Mouse (Mus musculus) heart, embryonic 13.5 days (tissue): Measurements from ENCODE around the gene Mc3r. TPM values are rescaled to one million over a fixed set of nuclear protein-coding genes. Genes with fewer than 3 reads are reported as not detected.

Source experiments
- ATAC-seq: fragments of 200-750 bp; cut with Nextera tagmentation; 2 replicates; pipeline ENCODE4 v1.8.0; 2017; ENCODE audit warnings: moderate TSS enrichment; ENCODE audit not compliant: insufficient number of reproducible peaks, low FRiP score, low TSS enrichment; ENCODE audit errors: extremely low read depth
- H3K27ac ChIP-seq: fragments of 300-500 bp; sonication (generic); replicated peaks from 2 replicates; pipeline ENCODE4 v1.5.1; 2015; ENCODE audit warnings: moderate library complexity, mild to moderate bottlenecking, inconsistent platforms
- H3K27me3 ChIP-seq: fragments of 300-500 bp; sonication (generic); replicated peaks from 2 replicates; pipeline ENCODE4 v1.6.1; 2015; ENCODE audit warnings: mild to moderate bottlenecking, inconsistent platforms
- H3K36me3 ChIP-seq: fragments of 300-500 bp; sonication (generic); 2 replicates; pipeline ENCODE4 v1.6.1; 2015; ENCODE audit warnings: mild to moderate bottlenecking, inconsistent platforms
- H3K4me1 ChIP-seq: fragments of 300-500 bp; sonication (generic); 2 replicates; pipeline ENCODE4 v1.6.1; 2015; ENCODE audit warnings: inconsistent platforms
- H3K4me2 ChIP-seq: fragments of 300-500 bp; sonication (generic); 2 replicates; pipeline ENCODE4 v1.6.1; 2015; ENCODE audit warnings: inconsistent platforms, mild to moderate bottlenecking, moderate library complexity
- H3K4me3 ChIP-seq: fragments of 300-500 bp; sonication (generic); 2 replicates; pipeline ENCODE4 v1.5.1; 2015; ENCODE audit warnings: moderate library complexity, mild to moderate bottlenecking, inconsistent platforms
- H3K9ac ChIP-seq: fragments of 300-500 bp; sonication (generic); 2 replicates; pipeline ENCODE4 v1.6.1; 2015; ENCODE audit warnings: inconsistent platforms, mild to moderate bottlenecking, moderate library complexity
- H3K9me3 ChIP-seq: fragments of 300-500 bp; sonication (generic); 2 replicates; pipeline ENCODE4 v1.6.1; 2016; ENCODE audit warnings: inconsistent platforms
- WGBS: fragments of 180-500 bp; shearing (Covaris S2); methylation state at CpG from one replicate; pipeline ENCODE4 v1.1.7; 2015; ENCODE audit warnings: mixed read lengths; 5-methylcytosine and 5-hydroxymethylcytosine counted together
- polyA plus RNA-seq: library from polyadenylated mRNA; unstranded; fragments of >200 nt; fragmentation: Nextera tagmentation; extraction: Ambion mirVana; gene quantifications from 2 replicates; pipeline ENCODE4 v1.2.1, GENCODE M21; 2015

Gene Mc3r
- polyA plus RNA-seq, 1 experiment from 2014 or later, result not detected

- Histone ChIP-seq H3K36me3 (no peaks in the 10 kb centered on the region), H3K4me2 (no peak overlapping the region), H3K27me3 (no peaks in the 10 kb centered on the region), H3K4me1 (peaks cover 7% of the 10 kb centered on the region; the same call in 1 of the 2 replicates), H3K4me3 (no peak overlapping the region), H3K27ac (no peak overlapping the region), H3K9ac (no peak overlapping the region), H3K9me3 (no peaks in the 10 kb centered on the region)
- ATAC-seq, result no peak
- 28% methylated on average over 14 of the region's 14 CpGs for WGBS
Observed at GRCm38 (mm10) chr2:172299126-172299921, 51.0 kb downstream of the Mc3r start.

Other genes starting within 250 kb of the Mc3r start
- 0.05 and 0.07 TPM in 2 replicates for gene Cbln4, start 205.0 kb upstream of the Mc3r start, polyA plus RNA-seq
- 17.4 and 19.2 TPM in 2 replicates for gene Fam210b, start 97.1 kb downstream of the Mc3r start, polyA plus RNA-seq
- gene Aurka, start 122.0 kb downstream of the Mc3r start, polyA plus RNA-seq, result 86.6 and 98.3 TPM in 2 replicates
- 27.5 and 28.0 TPM in 2 replicates for gene Cstf1, start 122.2 kb downstream of the Mc3r start, polyA plus RNA-seq
- gene Cass4, start 145.3 kb downstream of the Mc3r start, polyA plus RNA-seq, result 0.20 and 0.45 TPM in 2 replicates
- gene Rtf2, start 192.1 kb downstream of the Mc3r start, polyA plus RNA-seq, result 49.9 and 50.6 TPM in 2 replicates
- 0.78 and 0.94 TPM in 2 replicates for gene Gcnt7, start 210.1 kb downstream of the Mc3r start, polyA plus RNA-seq
- 0.21 and 0.29 TPM in 2 replicates for gene Fam209, start 224.0 kb downstream of the Mc3r start, polyA plus RNA-seq